Mouse (Mus musculus) intestine, embryonic 14.5 days (tissue): ENCODE data around the gene Gm7029. TPM values are rescaled to one million over a fixed set of nuclear protein-coding genes. Genes with fewer than 3 reads are reported as not detected.
A peak's percentile ranks its signal among the peaks of the same experiment; 100 is the strongest.
"Not testable (repeated sequence)": the region's sequence is repeated elsewhere in the genome, so short reads cannot be mapped to it uniquely, and the experiment has no call there.

Source experiments
- ATAC-seq: fragments of 200-750 bp; cut with Nextera tagmentation; replicated peaks from 2 replicates; pipeline ENCODE4 v1.8.0; 2017; ENCODE audit warnings: low read depth, moderate number of reproducible peaks, moderate TSS enrichment, moderate library complexity; ENCODE audit not compliant: low FRiP score, low TSS enrichment
- DNase-seq: peaks from one replicate; pipeline ENCODE4 v3.0.0-alpha.2; 2018; ENCODE audit warnings: low spot score
- H3K27ac ChIP-seq: fragments of 300-500 bp; sonication (generic); 2 replicates; pipeline ENCODE4 v1.5.1; 2014; ENCODE audit warnings: low read depth, mild to moderate bottlenecking, control low read depth
- H3K27me3 ChIP-seq: fragments of 300-500 bp; sonication (generic); replicated peaks from 2 replicates; pipeline ENCODE4 v1.6.1; 2014; ENCODE audit warnings: low read length, control low read depth; ENCODE audit not compliant: control insufficient read depth, insufficient read depth
- H3K36me3 ChIP-seq: fragments of 300-500 bp; sonication (generic); 2 replicates; pipeline ENCODE4 v1.6.1; 2014; ENCODE audit warnings: low read length, control low read depth; ENCODE audit not compliant: control insufficient read depth, insufficient read depth
- H3K4me1 ChIP-seq: fragments of 300-500 bp; sonication (generic); replicated peaks from 2 replicates; pipeline ENCODE4 v1.6.1; 2014; ENCODE audit warnings: low read length, control low read depth, mixed read lengths; ENCODE audit not compliant: control insufficient read depth, insufficient read depth
- H3K4me2 ChIP-seq: fragments of 300-500 bp; sonication (generic); 2 replicates; pipeline ENCODE4 v1.6.1; 2014; ENCODE audit warnings: low read length
- H3K4me3 ChIP-seq: fragments of 300-500 bp; sonication (generic); 2 replicates; pipeline ENCODE4 v1.5.1; 2014; ENCODE audit warnings: low read depth, low read length, control low read depth, mixed read lengths
- H3K9ac ChIP-seq: fragments of 300-500 bp; sonication (generic); 2 replicates; pipeline ENCODE4 v1.6.1; 2014; ENCODE audit warnings: mild to moderate bottlenecking, low read length
- H3K9me3 ChIP-seq: fragments of 300-500 bp; sonication (generic); 2 replicates; pipeline ENCODE4 v1.6.1; 2016; ENCODE audit warnings: low read length, control low read depth; ENCODE audit not compliant: control insufficient read depth
- WGBS: fragments of 180-500 bp; shearing (Covaris S2); extraction: QIAGEN DNeasy Blood & Tissue Kit; methylation state at CpG from one replicate; pipeline ENCODE4 v1.1.7; 2014; 5-methylcytosine and 5-hydroxymethylcytosine counted together
- polyA plus RNA-seq: library from polyadenylated mRNA; unstranded; fragments of >200 nt; fragmentation: Nextera tagmentation; extraction: Ambion mirVana; gene quantifications from 2 replicates; pipeline ENCODE4 v1.2.1, GENCODE M21; 2014

Gene Gm7029
- polyA plus RNA-seq, 1 experiment from 2014 or later, result not detected

DNA sequence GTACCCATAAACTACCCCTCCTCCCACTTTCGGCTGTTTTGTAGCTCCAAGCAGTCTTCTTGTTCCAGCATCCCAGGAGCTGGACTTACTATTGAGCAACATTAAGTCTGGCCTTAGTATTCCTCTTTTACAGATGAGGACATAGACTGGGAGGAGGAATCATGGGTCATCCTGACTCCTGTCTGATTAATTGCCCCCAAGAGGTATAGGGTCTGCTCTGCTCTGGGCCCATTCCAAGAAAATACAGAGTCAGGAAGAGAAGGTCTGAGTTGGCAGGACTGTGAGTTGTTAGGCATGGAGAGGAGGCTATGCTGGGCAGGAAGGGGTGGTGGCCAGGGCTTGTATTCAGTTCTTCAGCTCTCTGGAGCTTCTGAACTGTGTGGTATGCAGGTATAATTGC lies 29.4 kb upstream of the Gm7029 start:
- Histone ChIP-seq H3K27me3 (no peaks in the 10 kb centered on the region), H3K4me3 (no peak overlapping the region), H3K4me2 (peak overlapping the region; percentile 93), H3K27ac (no peak overlapping the region), H3K9me3 (no peaks in the 10 kb centered on the region), H3K36me3 (peaks cover 19% of the 10 kb centered on the region), H3K4me1 (peaks cover 11% of the 10 kb centered on the region; the same call in 1 of the 2 replicates), H3K9ac (no peak overlapping the region)
- WGBS, result 66% methylated on average over 1 of the region's 1 CpGs
- ATAC-seq (no peak), DNase-seq (no peak)

DNA sequence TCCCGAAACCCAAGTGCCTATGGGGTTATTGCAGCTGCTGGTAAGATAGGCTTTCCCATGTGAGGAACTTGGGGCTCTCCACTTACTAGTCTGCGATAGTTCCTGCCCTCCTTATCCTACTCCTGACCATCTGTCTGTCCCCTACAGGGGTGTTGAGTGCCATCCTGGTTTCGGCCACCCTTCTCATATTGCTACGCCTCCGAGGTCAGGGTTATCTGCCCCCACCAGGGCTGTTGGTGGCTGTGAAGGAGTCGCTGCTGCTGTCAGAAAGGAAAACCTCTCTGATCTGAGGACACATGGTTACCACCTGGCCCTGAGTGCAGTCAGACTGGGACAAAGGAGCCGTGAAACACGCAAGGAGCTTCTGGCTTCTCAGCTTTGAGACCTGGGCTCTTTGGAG lies 25.5 kb upstream of the Gm7029 start:
- no peaks in the 10 kb centered on the region for H3K27me3 ChIP-seq
- H3K4me2 ChIP-seq, result no peak overlapping the region
- H3K27ac ChIP-seq, result no peak overlapping the region
- no peak overlapping the region for H3K4me3 ChIP-seq
- H3K9me3 ChIP-seq, result no peaks in the 10 kb centered on the region
- WGBS, result 82% methylated on average over 8 of the region's 8 CpGs
- no peak for ATAC-seq
- H3K9ac ChIP-seq, result no peak overlapping the region
- peaks cover 24% of the 10 kb centered on the region for H3K36me3 ChIP-seq
- peaks cover 11% of the 10 kb centered on the region; the same call in 1 of the 2 replicates for H3K4me1 ChIP-seq
- DNase-seq, result no peak

DNA sequence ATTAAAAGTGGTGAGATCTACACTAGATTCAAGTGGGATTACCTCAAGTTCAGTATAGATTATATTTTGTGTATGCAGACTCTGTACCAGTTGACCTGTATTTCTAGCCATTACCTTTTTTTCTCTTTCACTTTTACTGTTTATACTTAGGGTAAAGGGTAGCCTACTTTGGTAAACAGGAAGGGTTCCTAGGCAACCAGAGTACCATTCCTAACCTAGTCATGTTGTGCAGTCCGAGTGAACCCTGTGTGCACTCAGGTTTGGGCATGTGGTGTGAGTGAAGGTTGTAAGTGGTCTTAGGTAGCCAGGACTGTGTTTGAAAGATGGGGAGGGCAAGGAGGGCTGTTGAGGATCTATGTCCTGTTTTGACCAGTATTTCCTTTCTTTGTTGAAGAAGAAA lies 22.3 kb upstream of the Gm7029 start:
- Histone ChIP-seq H3K9ac (no peak overlapping the region), H3K4me1 (no peaks in the 10 kb centered on the region), H3K4me2 (no peak overlapping the region), H3K9me3 (no peaks in the 10 kb centered on the region), H3K36me3 (peaks cover 24% of the 10 kb centered on the region), H3K27ac (no peak overlapping the region), H3K27me3 (no peaks in the 10 kb centered on the region), H3K4me3 (no peak overlapping the region)
- 52% methylated on average over 1 of the region's 1 CpGs for WGBS
- ATAC-seq, result no peak
- no peak for DNase-seq

DNA sequence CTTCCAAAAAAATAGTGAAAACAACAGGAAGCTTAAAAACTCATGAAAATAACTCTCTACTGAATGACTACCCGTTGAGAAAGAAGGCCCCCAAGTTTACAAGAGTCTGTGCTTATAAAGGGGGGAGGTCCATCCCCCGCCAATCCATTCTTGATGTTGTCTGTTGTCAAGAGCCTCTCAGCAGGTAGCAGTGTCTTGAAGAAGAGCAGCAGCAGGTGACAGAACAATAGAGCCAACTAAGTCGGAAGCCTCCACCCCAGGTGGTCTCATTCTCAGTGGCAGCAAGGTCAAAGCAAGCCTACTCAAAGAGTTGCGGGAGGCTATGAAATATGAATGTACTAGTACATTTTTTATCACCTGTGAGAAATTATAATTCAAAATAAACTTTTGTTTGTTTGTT lies 15.8 kb upstream of the Gm7029 start:
- Histone ChIP-seq H3K27me3 (no peaks in the 10 kb centered on the region), H3K27ac (no peak overlapping the region), H3K4me1 (no peaks in the 10 kb centered on the region), H3K4me2 (no peak overlapping the region), H3K4me3 (no peak overlapping the region), H3K36me3 (no peaks in the 10 kb centered on the region), H3K9me3 (no peaks in the 10 kb centered on the region), H3K9ac (no peak overlapping the region)
- DNase-seq (no peak), ATAC-seq (no peak)
- WGBS, result 86% methylated on average over 4 of the region's 4 CpGs

DNA sequence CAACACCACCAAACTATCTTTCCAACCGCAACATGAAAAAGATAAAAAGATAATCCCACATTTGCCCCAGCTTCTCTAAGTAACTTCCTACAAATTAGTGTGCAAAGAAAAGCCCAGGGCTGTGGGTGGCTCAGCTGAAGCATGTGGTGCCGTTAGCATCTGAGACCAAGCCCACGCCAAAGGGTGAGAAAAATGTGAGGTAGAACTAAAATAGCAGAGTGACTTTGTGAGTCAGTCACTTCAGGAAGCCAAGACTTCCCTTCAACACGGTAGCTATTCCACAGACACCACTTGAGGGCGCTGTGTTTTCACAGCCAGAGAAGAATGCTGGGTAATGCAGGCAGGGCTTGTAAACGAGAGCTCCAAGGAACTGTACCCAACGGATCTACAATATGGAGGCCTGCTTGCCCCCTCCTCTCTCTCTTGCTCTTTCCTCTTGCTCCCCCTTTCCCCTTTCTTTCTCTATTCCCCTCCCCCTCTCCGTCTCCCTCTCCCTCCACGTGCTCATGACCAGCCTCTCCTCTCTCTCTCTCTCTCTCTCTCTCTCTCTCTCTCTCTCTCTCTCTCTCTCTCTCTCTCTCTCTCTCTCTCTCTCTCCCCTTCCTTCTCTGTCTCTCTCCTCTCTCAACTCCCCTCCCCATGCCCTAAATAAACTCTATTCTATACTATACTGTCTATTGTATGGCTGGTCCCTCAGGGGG lies 8.2 kb upstream of the Gm7029 start:
- no peaks in the 10 kb centered on the region for H3K36me3 ChIP-seq
- no peaks in the 10 kb centered on the region for H3K27me3 ChIP-seq
- no peak overlapping the region for H3K4me2 ChIP-seq
- no peaks in the 10 kb centered on the region for H3K9me3 ChIP-seq
- H3K4me3 ChIP-seq, result no peak overlapping the region
- peak; percentile 58 for DNase-seq
- ATAC-seq, result no peak
- H3K4me1 ChIP-seq, result no peaks in the 10 kb centered on the region
- WGBS, result 38% methylated on average over 9 of the region's 9 CpGs
- no peak overlapping the region for H3K9ac ChIP-seq
- no peak overlapping the region for H3K27ac ChIP-seq

DNA sequence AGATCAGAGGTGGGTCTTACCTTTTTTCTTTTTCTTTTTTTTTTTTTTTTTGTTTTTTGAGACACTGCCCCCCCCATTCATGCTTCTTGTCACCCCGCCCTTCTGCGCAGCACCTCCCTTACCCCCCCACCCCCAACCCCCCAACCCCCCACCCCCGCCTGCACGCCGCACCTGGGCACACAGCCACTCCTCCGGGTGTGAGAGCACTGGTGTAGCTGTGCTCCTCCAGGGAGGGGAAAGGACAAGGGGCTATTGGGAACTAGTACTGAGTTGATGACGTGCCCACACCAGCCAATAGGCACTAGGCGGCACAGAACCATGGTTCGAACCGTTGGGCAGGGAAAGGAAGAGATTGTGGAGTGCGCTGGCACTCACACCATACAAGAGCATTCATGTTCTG lies 774 bp downstream of the Gm7029 start:
- WGBS, result 86% methylated on average over 11 of the region's 11 CpGs
- ATAC-seq (no peak), DNase-seq (no peak)
- H3K9ac ChIP-seq, result no peak overlapping the region
- no peaks in the 10 kb centered on the region for H3K9me3 ChIP-seq
- H3K4me1 ChIP-seq, result no peaks in the 10 kb centered on the region
- peaks cover 22% of the 10 kb centered on the region for H3K36me3 ChIP-seq
- H3K4me2 ChIP-seq, result no peak overlapping the region
- H3K27me3 ChIP-seq, result no peaks in the 10 kb centered on the region
- H3K27ac ChIP-seq, result no peak overlapping the region
- no peak overlapping the region for H3K4me3 ChIP-seq

DNA sequence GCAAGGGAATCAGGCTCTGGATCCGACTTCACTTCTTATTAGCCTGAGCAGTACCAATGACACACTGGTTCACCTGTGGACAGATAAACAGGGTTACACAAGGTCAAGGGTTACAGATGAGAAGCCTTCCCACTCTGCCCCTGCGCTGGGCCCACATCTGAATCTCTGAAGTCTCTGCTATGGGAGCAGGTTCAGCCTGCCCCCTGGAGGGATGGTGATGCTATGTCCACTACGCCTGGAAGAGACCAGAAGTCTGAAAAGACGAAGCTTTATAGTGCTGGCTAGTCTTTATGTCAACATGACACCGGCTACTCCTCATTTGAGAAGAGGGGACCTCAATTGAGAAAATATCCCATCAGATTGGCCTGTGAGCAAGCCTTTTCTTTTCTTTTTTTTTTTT lies 2.2 kb downstream of the Gm7029 start:
- not testable (repeated sequence) for H3K27ac ChIP-seq, H3K27me3 ChIP-seq, ATAC-seq, H3K4me3 ChIP-seq, H3K4me2 ChIP-seq, H3K9ac ChIP-seq, H3K4me1 ChIP-seq, H3K9me3 ChIP-seq, DNase-seq
- 79% methylated on average over 5 of the region's 5 CpGs for WGBS
- peaks cover 28% of the 10 kb centered on the region for H3K36me3 ChIP-seq

DNA sequence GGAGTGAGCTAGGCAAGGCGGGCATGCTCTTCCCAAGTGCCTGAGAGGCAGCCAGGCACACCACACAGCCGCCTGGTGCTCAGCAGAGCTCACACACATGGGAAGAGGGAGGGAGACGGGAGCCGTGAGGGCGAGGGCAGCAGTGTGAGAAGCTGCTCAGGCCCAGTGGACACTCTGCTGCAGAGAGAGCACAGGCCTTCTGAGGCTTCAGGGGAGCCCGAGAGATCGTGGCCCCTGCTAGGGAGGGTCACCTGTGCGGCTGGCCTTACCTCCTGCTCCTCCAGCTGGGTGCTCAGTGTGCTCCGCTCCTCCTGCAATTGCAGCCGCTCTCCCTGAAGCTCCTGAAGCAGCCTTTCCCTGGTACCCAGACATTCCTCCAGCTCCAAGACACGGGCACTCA lies 10.7 kb downstream of the Gm7029 start:
- H3K27me3 ChIP-seq, H3K9ac ChIP-seq, H3K4me2 ChIP-seq, ATAC-seq, H3K4me3 ChIP-seq, H3K27ac ChIP-seq, DNase-seq, H3K9me3 ChIP-seq, H3K4me1 ChIP-seq: not testable (repeated sequence)
- H3K36me3 ChIP-seq, result peaks cover 36% of the 10 kb centered on the region
- WGBS, result 93% methylated on average over 10 of the region's 11 CpGs

DNA sequence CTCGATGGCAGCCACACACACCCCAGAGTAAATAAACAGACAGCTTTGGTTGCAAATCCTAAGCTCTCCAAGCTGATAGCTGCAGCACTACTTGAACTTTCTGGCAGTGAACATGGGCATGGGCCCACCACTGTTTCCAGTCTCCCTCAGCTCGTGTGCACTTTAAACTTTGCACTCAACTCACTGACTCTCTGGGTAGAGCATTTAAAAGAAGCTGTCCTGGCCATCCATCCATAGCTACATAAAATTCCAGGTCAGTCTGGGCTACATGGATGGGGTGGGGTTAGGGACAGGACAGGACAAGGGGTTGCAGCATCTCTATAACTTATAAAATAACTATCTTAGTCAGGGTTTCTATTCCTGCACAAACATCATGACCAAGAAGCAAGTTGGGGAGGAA lies 14.2 kb downstream of the Gm7029 start:
- not testable (repeated sequence) for H3K4me2 ChIP-seq, H3K27me3 ChIP-seq, ATAC-seq, DNase-seq, H3K9me3 ChIP-seq, H3K9ac ChIP-seq, H3K27ac ChIP-seq, H3K4me3 ChIP-seq, H3K4me1 ChIP-seq
- WGBS, result 37% methylated on average over 2 of the region's 2 CpGs
- peaks cover 14% of the 10 kb centered on the region for H3K36me3 ChIP-seq
